Mouse (Mus musculus) cerebellum, adult 2 months (tissue): ENCODE measurements around the gene Arhgef3.

Experiments used
- CTCF ChIP-seq: fragments of 200-500 bp; IDR thresholded peaks from 2 replicates; pipeline ENCODE4 v1.5.1; 2011; ENCODE audit warnings: low read depth, mild to moderate bottlenecking, control low read depth, low read length, moderate library complexity, borderline replicate concordance; ENCODE audit not compliant: insufficient read depth
- POLR2A ChIP-seq: fragments of 200-500 bp; IDR thresholded peaks from 2 replicates; pipeline ENCODE4 v1.6.1; 2011; ENCODE audit warnings: low read length, control low read depth, borderline replicate concordance; ENCODE audit not compliant: insufficient read depth

DNA sequence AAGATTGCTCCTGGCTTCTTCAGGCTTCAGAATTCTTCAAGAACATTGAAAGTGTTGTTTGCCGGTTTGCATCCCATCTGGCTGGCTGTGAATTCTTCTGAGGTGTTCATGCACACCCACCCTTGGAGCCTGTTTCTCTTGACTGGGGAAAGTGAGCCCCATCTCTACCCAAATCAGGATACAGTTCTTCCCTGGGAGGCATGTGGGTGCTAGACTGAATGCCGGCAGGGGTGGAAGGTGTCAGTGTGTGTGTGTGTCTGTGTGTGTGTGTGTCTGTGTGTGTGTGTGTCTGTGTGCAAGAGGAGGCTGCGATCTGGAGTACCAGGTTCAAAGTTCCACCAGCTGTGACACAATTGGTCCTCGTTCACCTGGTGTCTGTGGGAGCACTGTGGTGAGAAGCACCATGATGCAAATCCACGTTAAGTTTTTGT lies 114.3 kb downstream of the Arhgef3 start:
- TF ChIP-seq CTCF: no peak
- TF ChIP-seq POLR2A: no peak
